ENCODE assay signal across 8 mouse cellular contexts in genomic region chr5:138171695-138172491, GRCm38 (mm10). TPM values are rescaled to one million over a fixed set of nuclear protein-coding genes. Genes with fewer than 3 reads are reported as not detected.
DNase-seq lines count a peak whose midpoint lies in the region; ATAC-seq lines count a peak whose summit lies in the region.

Ap4m1 (plus strand) TSS chr5:138172002.
Mcm7 (minus strand) TSS chr5:138172422.

- H3K4me2 ChIP-seq in heart, embryonic 13.5 days: peak within 1 kb of the TSS; percentile 90
- H3K4me2 ChIP-seq in liver, embryonic 12.5 days: peak within 1 kb of the TSS; percentile 92
- H3K4me2 ChIP-seq in stomach, embryonic 15.5 days: peak within 1 kb of the TSS; percentile 87

- peak; percentile 95 for DNase-seq in CD4-positive, CD25-positive, alpha-beta regulatory T cell, adult 2 months (ENCODE audit: low read depth, low spot score)
- DNase-seq in fat pad, adult 2 months (ENCODE audit: extremely low read depth, low read depth, low spot score): peak; percentile 91
- peak; percentile 98 for DNase-seq in kidney, postnatal 10 days
- DNase-seq in natural killer cell, adult 2 months (ENCODE audit: low spot score in 2 of 2): peak; percentile 94

- peak; percentile 83 for ATAC-seq in heart, embryonic 13.5 days (ENCODE audit: extremely low read depth, insufficient number of reproducible peaks, low FRiP score, low TSS enrichment)
- peak; percentile 88 for ATAC-seq in liver, embryonic 12.5 days
- ATAC-seq in stomach, embryonic 15.5 days (ENCODE audit: insufficient read depth, low FRiP score, low read depth): peak; percentile 91

- peak within 1 kb of the TSS; percentile 90 for H3K27ac ChIP-seq in brown adipose tissue, adult 24 weeks (replicated peaks; ENCODE audit: low read depth, low read length)
- peak within 1 kb of the TSS; percentile 95 for H3K27ac ChIP-seq in heart, embryonic 13.5 days (replicated peaks)
- H3K27ac ChIP-seq in liver, embryonic 12.5 days: peak within 1 kb of the TSS; percentile 99
- peak within 1 kb of the TSS; percentile 96 for H3K27ac ChIP-seq in stomach, embryonic 15.5 days

- H3K9ac ChIP-seq in heart, embryonic 13.5 days: peak within 1 kb of the TSS; percentile 88
- H3K9ac ChIP-seq in liver, embryonic 12.5 days: peak within 1 kb of the TSS; percentile 94
- peak within 1 kb of the TSS; percentile 71 for H3K9ac ChIP-seq in stomach, embryonic 15.5 days

- H3K4me1 ChIP-seq in brown adipose tissue, adult 24 weeks (ENCODE audit: control insufficient read depth, insufficient read depth, insufficient read length, low read length): peaks cover 3% of the 10 kb centered on the region; the same call in 1 of the 2 replicates
- peaks cover 27% of the 10 kb centered on the region for H3K4me1 ChIP-seq in heart, embryonic 13.5 days
- H3K4me1 ChIP-seq in liver, embryonic 12.5 days: peaks cover 49% of the 10 kb centered on the region
- peaks cover 10% of the 10 kb centered on the region for H3K4me1 ChIP-seq in stomach, embryonic 15.5 days

- H3K36me3 ChIP-seq in heart, embryonic 13.5 days: peaks cover 68% of the 10 kb centered on the region
- H3K36me3 ChIP-seq in liver, embryonic 12.5 days: peaks cover 68% of the 10 kb centered on the region
- H3K36me3 ChIP-seq in stomach, embryonic 15.5 days: peaks cover 27% of the 10 kb centered on the region

- H3K9me3 ChIP-seq in heart, embryonic 13.5 days: no peaks in the 10 kb centered on the region
- no peaks in the 10 kb centered on the region for H3K9me3 ChIP-seq in liver, embryonic 12.5 days (replicated peaks)
- no peaks in the 10 kb centered on the region for H3K9me3 ChIP-seq in stomach, embryonic 15.5 days

- H3K4me3 ChIP-seq in brown adipose tissue, adult 24 weeks (ENCODE audit: insufficient read depth, low read depth, low read length): peak within 1 kb of the TSS; percentile 82
- H3K4me3 ChIP-seq in heart, embryonic 13.5 days: peak within 1 kb of the TSS; percentile 73
- H3K4me3 ChIP-seq in liver, embryonic 12.5 days: peak within 1 kb of the TSS; percentile 85
- peak within 1 kb of the TSS; percentile 73 for H3K4me3 ChIP-seq in stomach, embryonic 15.5 days (replicated peaks)

- WGBS in heart, embryonic 13.5 days: under 1% methylated on average over 54 of the region's 54 CpGs
- under 1% methylated on average over 54 of the region's 54 CpGs for WGBS in liver, embryonic 12.5 days (ENCODE audit: insufficient replicate concordance)
- under 1% methylated on average over 54 of the region's 54 CpGs for WGBS in stomach, embryonic 15.5 days

- no peaks in the 10 kb centered on the region for H3K27me3 ChIP-seq in heart, embryonic 13.5 days (replicated peaks)
- H3K27me3 ChIP-seq in liver, embryonic 12.5 days (replicated peaks): no peaks in the 10 kb centered on the region
- no peaks in the 10 kb centered on the region for H3K27me3 ChIP-seq in stomach, embryonic 15.5 days (replicated peaks)

RNA-seq across cellular contexts. Expression of gene Ap4m1, which starts in this region (rescaled TPM):
- polyA plus RNA-seq in brown adipose tissue, adult 24 weeks (2012; ENCODE audit: insufficient read depth, insufficient read length, missing spikeins): 12.0 and 12.4 TPM in 2 replicates
- 12.9 and 13.7 TPM in 2 replicates for polyA plus RNA-seq in heart, embryonic 13.5 days (2015; fragmentation: Nextera tagmentation; extraction: Ambion mirVana)
- polyA plus RNA-seq in liver, embryonic 12.5 days (2016; fragmentation: Nextera tagmentation; extraction: Ambion mirVana): 7.9 and 8.3 TPM in 2 replicates
- 23.4 and 23.9 TPM in 2 replicates for polyA plus RNA-seq in stomach, embryonic 15.5 days (2015; fragmentation: Nextera tagmentation; extraction: Ambion mirVana)

RNA-seq across cellular contexts. Expression of gene Mcm7, which starts in this region (rescaled TPM):
- 8.5 and 10.4 TPM in 2 replicates for polyA plus RNA-seq in brown adipose tissue, adult 24 weeks (2012; ENCODE audit: insufficient read depth, insufficient read length, missing spikeins)
- polyA plus RNA-seq in heart, embryonic 13.5 days (2015; fragmentation: Nextera tagmentation; extraction: Ambion mirVana): 123 TPM in 2 replicates
- polyA plus RNA-seq in liver, embryonic 12.5 days (2016; fragmentation: Nextera tagmentation; extraction: Ambion mirVana): 268 and 271 TPM in 2 replicates
- polyA plus RNA-seq in stomach, embryonic 15.5 days (2015; fragmentation: Nextera tagmentation; extraction: Ambion mirVana): 150 and 155 TPM in 2 replicates

Comparison
In these comparisons a context has a peak if more than half of its experiments do, and no peak if none do; other contexts are left out.
1. Peak in every context shown above with its lines: DNase-seq, ATAC-seq, H3K4me3 ChIP-seq and H3K27ac ChIP-seq.
2. RNA of gene Mcm7 (polyA plus RNA-seq): 268 to 271 TPM in liver, embryonic 12.5 days, 150 to 155 TPM in stomach, embryonic 15.5 days and 123 TPM in heart, embryonic 13.5 days; 8.5 to 10.4 TPM in brown adipose tissue, adult 24 weeks; every median in the first group is over 10 times any median in the second.